Mouse (Mus musculus) hindbrain, embryonic 16.5 days (tissue): ENCODE measurements around the gene Pygo2. TPM values are rescaled to one million over a fixed set of nuclear protein-coding genes. Genes with fewer than 3 reads are reported as not detected.

ENCODE experiments used
- ATAC-seq: fragments of 200-750 bp; cut with Nextera tagmentation; 2 replicates; pipeline ENCODE4 v1.8.0; 2017; ENCODE audit warnings: moderate TSS enrichment, moderate library complexity
- H3K27ac ChIP-seq: fragments of 300-500 bp; sonication (generic); 2 replicates; pipeline ENCODE4 v1.5.1; 2014; ENCODE audit warnings: low read depth, mild to moderate bottlenecking, control low read depth, low read length, moderate library complexity
- H3K27me3 ChIP-seq: fragments of 300-500 bp; sonication (generic); replicated peaks from 2 replicates; pipeline ENCODE4 v1.6.1; 2014; ENCODE audit warnings: low read length; ENCODE audit not compliant: control insufficient read depth, insufficient read depth
- H3K36me3 ChIP-seq: fragments of 300-500 bp; sonication (generic); 2 replicates; pipeline ENCODE4 v1.6.1; 2014; ENCODE audit warnings: mild to moderate bottlenecking, low read length, moderate library complexity, mixed read lengths; ENCODE audit not compliant: control insufficient read depth, insufficient read depth
- H3K4me1 ChIP-seq: fragments of 300-500 bp; sonication (generic); 2 replicates; pipeline ENCODE4 v1.6.1; 2014; ENCODE audit warnings: low read depth, low read length; ENCODE audit not compliant: control insufficient read depth, insufficient read depth
- H3K4me2 ChIP-seq: fragments of 300-500 bp; sonication (generic); 2 replicates; pipeline ENCODE4 v1.6.1; 2014; ENCODE audit warnings: mild to moderate bottlenecking, low read length, control low read depth, moderate library complexity
- H3K4me3 ChIP-seq: fragments of 300-500 bp; sonication (generic); 2 replicates; pipeline ENCODE4 v1.5.1; 2014; ENCODE audit warnings: mild to moderate bottlenecking, low read length, control low read depth, moderate library complexity
- H3K9ac ChIP-seq: fragments of 300-500 bp; sonication (generic); 2 replicates; pipeline ENCODE4 v1.6.1; 2014; ENCODE audit warnings: low read depth, mild to moderate bottlenecking, control low read depth, low read length, moderate library complexity
- H3K9me3 ChIP-seq: fragments of 300-500 bp; sonication (generic); 2 replicates; pipeline ENCODE4 v1.6.1; 2014; ENCODE audit warnings: mild to moderate bottlenecking, low read length, moderate library complexity; ENCODE audit not compliant: control insufficient read depth
- WGBS: fragments of 180-500 bp; shearing (Covaris S2); extraction: QIAGEN DNeasy Blood & Tissue Kit; methylation state at CpG from one replicate; pipeline ENCODE4 v1.1.7; 2014; 5-methylcytosine and 5-hydroxymethylcytosine counted together
- polyA plus RNA-seq: library from polyadenylated mRNA; unstranded; fragments of >200 nt; fragmentation: Nextera tagmentation; extraction: Ambion mirVana; gene quantifications from 2 replicates; pipeline ENCODE4 v1.2.1, GENCODE M21; 2015

Gene Pygo2
- polyA plus RNA-seq = 34.1 and 45.6 TPM in 2 replicates

DNA sequence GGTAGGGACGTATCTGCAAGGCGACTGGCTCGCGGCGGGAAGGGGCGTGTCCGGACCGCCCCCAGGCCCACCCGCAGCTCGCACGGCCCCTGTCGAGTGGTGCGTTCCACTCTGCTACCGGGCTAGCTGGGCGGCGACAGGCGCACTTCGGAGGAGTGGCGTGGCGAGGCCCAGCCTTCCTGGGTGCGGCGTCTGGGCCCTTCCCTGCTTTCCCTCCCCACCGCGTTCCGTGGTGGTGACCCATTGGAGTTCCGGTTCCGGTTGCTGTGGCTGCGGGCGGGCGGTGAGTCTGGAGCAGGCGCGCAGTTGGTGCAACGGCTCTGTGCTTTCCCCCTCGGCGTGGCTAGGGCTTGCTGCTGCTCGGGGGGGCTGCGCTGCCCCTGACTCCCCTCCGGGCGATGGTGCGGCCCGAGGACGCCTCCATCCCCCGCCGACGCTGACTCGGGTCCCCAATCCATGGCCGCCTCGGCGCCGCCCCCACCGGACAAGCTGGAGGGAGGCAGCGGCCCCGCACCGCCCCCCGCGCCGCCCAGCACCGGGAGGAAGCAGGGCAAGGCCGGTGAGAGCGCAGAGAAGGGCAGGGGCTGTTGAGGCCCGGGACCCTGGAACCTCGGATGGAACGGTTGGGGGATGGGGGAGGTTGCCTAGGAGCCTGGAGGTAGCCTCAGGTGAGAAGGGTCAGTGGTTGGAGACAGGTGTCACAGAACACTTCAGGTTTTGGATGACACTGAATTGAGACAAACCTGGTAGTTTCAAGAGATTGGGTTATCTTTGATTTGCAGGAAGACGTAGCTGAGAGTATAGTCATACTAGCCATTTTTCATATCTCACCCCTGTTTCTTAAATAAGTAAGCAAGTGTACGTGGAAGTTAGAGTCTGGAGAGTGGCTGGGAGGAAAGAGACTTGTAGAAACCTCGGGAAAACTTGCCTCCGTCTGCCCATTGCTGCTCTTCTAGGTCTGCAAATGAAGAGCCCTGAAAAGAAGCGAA is at the start of gene Pygo2:
TSS of gene Pygo2 (plus strand) at position 44 of the 989 bp plus-strand sequence.
- Histone ChIP-seq H3K27ac (peak within 1 kb of the TSS; percentile 89), H3K9ac (peak within 1 kb of the TSS; percentile 100), H3K27me3 (no peaks in the 10 kb centered on the region), H3K9me3 (no peaks in the 10 kb centered on the region), H3K4me2 (peak within 1 kb of the TSS; percentile 90), H3K4me3 (peak within 1 kb of the TSS; percentile 99), H3K36me3 (peaks cover 12% of the 10 kb centered on the region), H3K4me1 (peaks cover 14% of the 10 kb centered on the region)
- WGBS = 3% methylated on average over 61 of the region's 68 CpGs
- ATAC-seq = peak; percentile 99

DNA sequence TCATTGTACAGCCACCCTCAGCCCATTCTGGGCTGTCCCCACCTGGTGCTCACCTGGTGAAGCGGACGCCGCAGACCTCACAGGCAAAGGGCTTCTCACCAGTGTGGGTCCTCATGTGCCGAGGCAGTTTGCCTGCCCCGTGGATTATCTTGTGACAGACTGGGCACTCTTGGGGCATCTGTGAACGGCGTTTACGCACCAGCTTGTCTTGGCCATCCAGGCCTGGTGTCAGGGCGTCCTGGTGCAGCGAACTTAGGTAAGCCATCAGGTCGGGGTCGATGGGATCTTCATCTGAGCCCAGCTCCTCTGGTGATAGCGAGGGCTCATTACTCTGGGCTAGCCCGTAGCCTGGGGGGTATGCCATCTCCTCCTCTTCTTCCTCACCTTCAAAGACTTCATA is 49.7 kb upstream of the Pygo2 start:
- Histone ChIP-seq H3K4me2 (no peak overlapping the region), H3K4me3 (no peak overlapping the region), H3K27me3 (no peaks in the 10 kb centered on the region), H3K36me3 (no peaks in the 10 kb centered on the region), H3K9me3 (no peaks in the 10 kb centered on the region), H3K9ac (no peak overlapping the region), H3K4me1 (peaks cover 10% of the 10 kb centered on the region), H3K27ac (no peak overlapping the region)
- 93% methylated on average over 14 of the region's 14 CpGs for WGBS
- no peak for ATAC-seq

- Histone ChIP-seq H3K27ac (no peak overlapping the region), H3K36me3 (no peaks in the 10 kb centered on the region), H3K4me3 (no peak overlapping the region), H3K9me3 (no peaks in the 10 kb centered on the region), H3K9ac (no peak overlapping the region), H3K4me1 (peaks cover 10% of the 10 kb centered on the region), H3K4me2 (no peak overlapping the region), H3K27me3 (no peaks in the 10 kb centered on the region)
- ATAC-seq = no peak
- 96% methylated on average over 18 of the region's 18 CpGs for WGBS
Measured at GRCm38 (mm10) chr3:89380711-89381110, 49.3 kb upstream of the Pygo2 start.

DNA sequence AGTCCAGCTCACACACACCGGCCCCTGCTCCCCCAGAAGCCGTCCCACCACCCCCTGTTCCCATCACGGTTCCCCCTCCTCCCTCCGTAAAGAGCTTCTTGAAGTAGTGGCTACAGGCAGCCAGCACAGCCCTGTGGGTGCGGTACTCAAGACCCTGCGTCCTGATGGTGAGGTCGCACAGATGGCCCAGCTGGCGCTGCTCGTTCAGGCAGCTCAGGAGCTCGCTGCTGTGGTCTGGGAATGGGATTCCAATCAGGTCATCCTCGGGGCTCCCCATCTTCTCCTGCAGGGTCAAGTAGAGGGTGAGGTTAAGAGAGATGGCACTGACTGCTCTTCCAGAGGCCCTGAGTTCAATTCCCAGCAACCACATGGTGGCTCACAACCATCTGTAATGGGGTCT is 48.8 kb upstream of the Pygo2 start:
- Histone ChIP-seq H3K4me1 (peaks cover 10% of the 10 kb centered on the region), H3K27me3 (no peaks in the 10 kb centered on the region), H3K9ac (no peak overlapping the region), H3K4me3 (no peak overlapping the region), H3K36me3 (no peaks in the 10 kb centered on the region), H3K4me2 (no peak overlapping the region), H3K27ac (no peak overlapping the region), H3K9me3 (no peaks in the 10 kb centered on the region)
- no peak for ATAC-seq
- WGBS = 74% methylated on average over 10 of the region's 11 CpGs

DNA sequence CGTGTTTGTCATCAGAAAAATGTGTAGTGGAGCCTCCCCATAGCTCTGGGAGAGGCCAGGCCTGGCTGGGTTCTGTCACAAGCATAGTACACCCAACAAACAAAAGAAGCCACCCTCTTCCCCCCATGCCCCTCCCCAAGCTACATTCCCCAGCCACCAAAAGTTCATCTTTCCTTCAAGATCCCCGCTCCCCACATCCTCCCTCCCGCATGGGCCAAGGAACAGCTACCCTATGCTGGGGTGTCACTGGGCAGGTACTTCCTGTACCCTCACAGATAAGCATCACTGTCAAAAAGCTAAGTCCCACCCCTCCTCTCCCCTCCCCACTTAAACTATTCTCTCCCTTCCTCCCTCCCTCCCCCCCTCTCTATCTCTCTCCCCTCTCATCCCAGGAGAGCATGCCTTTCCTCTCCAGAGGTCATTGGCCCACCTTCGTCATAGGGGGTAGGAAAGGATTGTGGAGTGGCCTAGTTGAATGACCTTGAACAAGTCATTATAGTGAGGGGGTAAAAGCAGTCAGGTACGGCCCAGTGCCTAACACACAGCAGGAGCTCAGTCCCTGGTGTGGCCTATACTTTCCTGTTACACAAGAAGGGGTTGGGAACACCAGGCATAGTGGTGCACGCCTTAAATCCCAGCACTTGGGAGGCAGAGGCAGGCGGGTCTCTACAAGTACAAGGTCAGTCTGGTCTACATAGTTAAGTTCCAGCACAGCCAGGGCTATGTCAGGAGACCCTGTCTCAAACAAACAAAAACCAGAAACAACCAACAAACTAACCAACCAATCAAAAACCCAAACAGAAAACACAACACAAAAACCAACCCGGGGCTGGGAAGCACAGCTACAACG is 47.8 kb upstream of the Pygo2 start:
- Histone ChIP-seq H3K36me3 (no peaks in the 10 kb centered on the region), H3K4me2 (no peak overlapping the region), H3K27ac (no peak overlapping the region), H3K9ac (no peak overlapping the region), H3K27me3 (no peaks in the 10 kb centered on the region), H3K4me1 (peaks cover 10% of the 10 kb centered on the region), H3K4me3 (no peak overlapping the region), H3K9me3 (no peaks in the 10 kb centered on the region)
- WGBS = 91% methylated on average over 9 of the region's 9 CpGs
- ATAC-seq = no peak

DNA sequence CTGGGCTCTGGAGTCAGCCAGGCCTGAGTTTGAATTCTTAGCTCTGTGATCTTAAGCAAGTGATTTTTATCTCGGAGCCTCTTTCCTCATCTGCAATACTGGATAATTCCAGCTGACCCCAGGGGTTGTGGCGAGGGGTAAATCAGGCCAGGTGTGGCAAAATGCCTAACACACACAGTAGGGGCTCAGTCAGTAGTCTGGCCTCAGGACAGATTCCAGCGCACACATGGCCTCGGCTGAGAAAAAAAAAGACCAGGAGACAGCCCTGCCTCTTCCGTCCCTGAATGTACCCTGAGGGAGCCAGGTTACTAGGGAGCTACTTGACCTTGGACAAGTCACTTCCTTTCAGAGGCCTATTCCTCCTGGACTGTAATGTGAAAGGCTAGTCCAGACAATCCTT is 47.1 kb upstream of the Pygo2 start:
- Histone ChIP-seq H3K9ac (no peak overlapping the region), H3K4me3 (no peak overlapping the region), H3K9me3 (no peaks in the 10 kb centered on the region), H3K4me2 (no peak overlapping the region), H3K36me3 (no peaks in the 10 kb centered on the region), H3K27ac (no peak overlapping the region), H3K27me3 (no peaks in the 10 kb centered on the region), H3K4me1 (peaks cover 12% of the 10 kb centered on the region)
- no peak for ATAC-seq
- 80% methylated on average over 5 of the region's 5 CpGs for WGBS

GRCm38 (mm10) chr3:89383651-89384255 is 46.3 kb upstream of the Pygo2 start:
- H3K4me3 ChIP-seq = no peak overlapping the region
- peaks cover 4% of the 10 kb centered on the region for H3K4me1 ChIP-seq
- H3K4me2 ChIP-seq = no peak overlapping the region
- no peak overlapping the region for H3K9ac ChIP-seq
- no peaks in the 10 kb centered on the region for H3K27me3 ChIP-seq
- no peak overlapping the region for H3K27ac ChIP-seq
- H3K9me3 ChIP-seq = no peaks in the 10 kb centered on the region
- WGBS = 76% methylated on average over 5 of the region's 5 CpGs
- H3K36me3 ChIP-seq = no peaks in the 10 kb centered on the region
- no peak for ATAC-seq

DNA sequence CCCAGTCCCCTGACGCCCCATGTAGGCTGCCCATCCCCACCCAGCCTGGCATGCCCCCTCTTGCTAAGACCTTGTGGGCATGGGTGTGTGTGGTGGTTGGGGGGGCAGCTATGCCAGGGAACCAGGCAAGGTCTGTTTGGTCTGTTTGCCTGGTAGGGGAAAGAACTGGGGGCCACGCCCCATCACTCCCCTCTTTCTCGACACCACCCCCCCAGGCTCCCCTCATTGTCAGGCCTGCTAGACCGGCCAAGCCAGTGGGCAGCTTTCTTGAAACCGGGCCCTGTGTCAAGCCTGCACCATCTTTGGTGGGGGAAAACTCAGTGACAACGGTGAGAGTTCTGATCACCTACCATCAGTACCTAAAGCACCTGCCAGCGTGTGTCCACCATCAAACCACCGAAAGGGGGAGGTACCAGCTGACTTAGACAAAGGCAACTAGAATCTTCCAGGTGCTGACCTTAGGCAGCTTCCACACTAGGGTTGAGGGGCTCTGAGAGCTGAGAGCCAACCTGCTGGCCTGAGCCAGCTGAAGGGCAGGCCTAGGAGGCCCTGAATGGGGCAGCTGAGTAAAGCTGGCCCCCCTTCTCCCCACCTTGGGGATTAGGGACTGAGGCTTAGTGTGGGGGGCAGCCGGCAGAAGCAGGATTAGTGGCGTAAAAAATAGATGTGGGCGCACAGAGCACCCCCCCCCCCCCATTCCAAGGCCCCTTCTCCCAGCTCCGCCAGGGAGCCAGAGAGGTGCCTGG is 45.5 kb upstream of the Pygo2 start:
- H3K9ac ChIP-seq = no peak overlapping the region; the same call in 1 of the 2 replicates
- H3K4me3 ChIP-seq = no peak overlapping the region
- no peaks in the 10 kb centered on the region for H3K9me3 ChIP-seq
- no peak overlapping the region for H3K27ac ChIP-seq
- H3K4me1 ChIP-seq = peaks cover 3% of the 10 kb centered on the region; the same call in 1 of the 2 replicates
- ATAC-seq = no peak
- WGBS = 74% methylated on average over 11 of the region's 12 CpGs
- no peak overlapping the region for H3K4me2 ChIP-seq
- H3K36me3 ChIP-seq = no peaks in the 10 kb centered on the region
- H3K27me3 ChIP-seq = no peaks in the 10 kb centered on the region
